Mouse (Mus musculus) retina, embryonic 14.5 days (tissue): ENCODE measurements around the gene Prol1.
"Not testable (repeated sequence)": the region's sequence is repeated elsewhere in the genome, so short reads cannot be mapped to it uniquely, and the experiment has no call there.

ENCODE experiments used
- DNase-seq: peaks from one replicate; pipeline ENCODE4 v3.0.0-alpha.2; 2015; ENCODE audit warnings: low spot score

The Prol1 gene

DNA sequence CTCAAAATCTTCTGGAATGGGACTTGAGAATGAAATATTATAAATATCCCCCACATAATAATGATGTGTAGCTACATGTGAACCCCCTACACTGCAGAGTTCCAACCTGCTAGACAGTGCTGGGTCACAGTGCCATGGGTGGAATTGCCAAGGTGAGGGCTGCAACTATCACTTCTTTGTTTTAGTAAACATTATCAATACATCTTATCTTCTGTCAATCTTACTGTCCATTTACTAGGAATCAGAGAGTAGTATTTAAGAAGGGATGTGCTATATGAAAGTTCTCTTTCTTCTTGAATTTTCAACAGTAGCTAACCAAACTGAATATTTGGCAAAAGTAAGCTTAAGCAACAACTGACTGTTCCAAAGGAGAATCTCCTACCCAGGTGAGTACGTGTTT lies at the start of gene Prol1:
Gene Prol1 (plus strand): TSS at position 301 of the 400 bp plus-strand sequence.
- no peak for DNase-seq

DNA sequence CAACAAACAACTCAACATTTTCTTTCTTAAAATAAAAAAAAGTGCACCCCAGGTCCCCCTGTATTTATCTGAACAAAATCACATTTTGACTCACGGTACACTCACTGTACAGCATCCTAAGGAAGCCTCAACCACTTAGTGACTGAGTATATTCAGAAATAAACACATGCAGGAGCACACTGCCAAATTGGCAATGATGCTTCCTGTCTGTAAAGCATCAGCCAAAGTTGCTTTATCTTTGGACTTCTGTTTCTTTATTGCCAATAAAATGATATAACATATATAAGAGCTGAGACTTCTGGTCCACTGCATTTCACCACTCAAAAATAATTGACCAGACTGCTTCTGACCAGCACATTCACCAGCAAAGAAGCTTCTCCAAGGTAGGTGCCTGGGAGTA lies 48.5 kb upstream of the Prol1 start, which contains the start of gene Gm7714:
Gene Gm7714 (plus strand): TSS at position 301 of the 400 bp plus-strand sequence.
- no peak for DNase-seq

DNA sequence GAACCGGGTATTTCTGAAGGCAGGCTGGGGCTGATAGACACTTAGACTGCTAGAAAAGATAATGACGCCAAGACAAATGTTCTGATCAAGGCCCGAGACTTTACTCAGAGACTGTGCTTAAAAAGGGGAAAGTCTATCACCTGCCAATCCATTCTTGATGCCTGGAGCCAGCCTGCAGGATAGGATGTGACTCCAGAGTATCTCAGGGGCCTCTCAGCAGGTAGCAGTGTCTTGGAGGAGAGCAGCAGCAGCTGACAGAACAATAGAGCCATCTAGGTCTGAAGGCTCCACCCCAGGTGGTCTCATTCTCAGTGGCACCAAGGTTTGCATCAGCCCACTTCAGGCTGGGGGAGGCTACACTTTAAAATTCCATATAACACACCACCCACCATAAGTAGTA lies 5.8 kb upstream of the Prol1 start:
- not testable (repeated sequence) for DNase-seq

DNA sequence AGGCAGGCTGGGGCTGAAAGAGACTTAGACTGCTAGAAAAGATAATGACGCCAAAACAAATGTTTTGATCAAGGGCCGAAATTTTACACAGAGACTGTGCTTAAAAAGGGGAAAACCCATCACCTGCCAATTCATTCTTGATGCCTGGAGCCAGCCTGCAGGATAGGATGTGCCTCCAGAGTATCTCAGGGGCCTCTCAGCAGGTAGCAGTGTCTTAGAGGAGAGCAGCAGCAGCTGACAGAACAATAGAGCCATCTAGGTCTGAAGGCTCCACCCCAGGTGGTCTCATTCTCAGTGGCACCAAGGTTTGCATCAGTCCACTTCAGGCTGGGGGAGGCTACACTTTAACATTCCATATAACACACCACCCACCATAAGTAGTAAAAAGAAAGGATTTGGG lies 31.4 kb downstream of the Prol1 start:
- not testable (repeated sequence) for DNase-seq

DNA sequence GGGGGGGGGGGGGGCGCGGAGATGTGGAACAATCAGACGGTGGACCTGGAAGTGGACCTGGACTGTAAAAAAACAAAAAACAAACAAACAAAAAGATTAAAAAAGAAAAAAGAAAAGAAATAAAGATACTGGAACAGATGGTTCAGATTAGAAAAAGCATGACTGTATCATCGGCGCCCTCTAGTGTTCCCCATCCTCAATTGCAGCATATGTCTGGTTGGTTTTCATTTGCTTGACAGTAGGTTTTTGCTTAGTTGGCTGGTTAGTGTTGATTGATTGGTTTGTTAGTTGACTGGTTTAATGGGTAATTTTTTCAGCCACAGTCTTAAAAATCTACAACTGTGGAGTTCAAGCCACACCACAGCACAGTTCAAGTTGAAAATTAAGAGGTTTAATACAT lies 47.7 kb downstream of the Prol1 start:
- peak; percentile 81 for DNase-seq

DNA sequence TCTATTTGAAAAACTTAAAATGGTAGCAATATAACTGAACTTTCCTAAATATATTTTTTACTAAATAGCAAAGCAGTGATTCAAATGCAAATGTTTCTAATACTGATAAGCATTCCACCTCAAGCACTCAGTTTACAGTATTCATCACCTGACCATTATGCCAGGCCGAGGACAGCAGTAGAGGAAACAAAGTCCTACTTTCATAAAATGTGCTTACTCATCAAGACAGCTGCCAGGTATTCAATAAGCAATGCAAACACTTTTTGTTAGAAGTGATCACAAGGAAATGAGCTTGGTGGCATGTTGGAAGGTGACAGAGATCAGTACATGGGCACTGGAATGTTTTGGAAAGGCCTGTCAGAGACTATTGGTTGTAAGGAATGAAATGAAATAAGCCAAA lies 49.8 kb downstream of the Prol1 start:
- DNase-seq = no peak

DNA sequence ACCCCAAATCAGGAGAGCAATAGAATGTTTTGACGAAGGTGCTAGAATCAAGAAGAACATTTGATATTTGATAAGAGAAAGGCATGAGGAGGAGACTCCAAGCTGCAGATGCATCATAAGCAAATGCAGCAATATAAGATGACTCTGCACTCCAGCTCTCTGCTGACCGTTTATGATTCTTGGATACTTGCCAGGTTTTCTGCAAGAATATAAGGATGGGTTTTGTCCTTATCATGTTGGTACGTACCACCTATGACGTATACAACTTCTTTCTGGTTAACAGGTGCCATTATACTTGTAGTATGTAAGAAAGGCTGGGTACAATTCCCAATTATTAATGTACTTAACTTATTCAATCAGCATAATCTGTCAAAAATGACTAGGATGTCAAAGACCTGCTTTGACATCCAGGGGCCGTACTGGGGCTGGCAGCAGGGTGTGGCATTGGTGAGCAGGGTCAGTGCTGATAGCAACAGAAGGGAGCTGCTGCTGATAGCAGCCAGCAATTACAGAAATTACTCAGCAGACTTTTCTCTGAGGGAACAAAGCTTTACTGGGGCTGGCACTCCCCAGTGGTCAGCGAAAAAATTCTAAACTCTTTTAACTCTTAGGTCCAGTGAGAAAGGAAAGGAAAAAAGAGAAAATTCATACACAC lies 53.6 kb downstream of the Prol1 start:
- no peak for DNase-seq

DNA sequence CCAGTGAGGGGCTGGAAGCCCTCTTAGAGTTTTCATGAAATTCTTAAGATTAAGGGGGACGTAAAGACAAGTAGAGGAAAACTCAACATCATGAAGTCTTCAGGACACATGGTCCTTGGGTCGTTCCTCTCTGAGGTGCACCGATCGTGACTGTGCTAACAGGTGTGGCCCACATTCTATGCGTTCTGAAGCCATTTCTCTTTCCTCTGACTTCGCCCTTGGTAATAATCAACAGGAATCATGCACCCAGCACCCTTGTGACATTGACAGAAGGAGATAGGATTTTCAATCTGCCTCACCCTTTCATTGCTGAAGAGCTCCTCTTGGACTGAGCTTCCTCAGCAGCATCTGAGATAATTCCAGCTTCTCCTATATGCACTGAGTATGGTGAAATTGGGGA lies 55.5 kb downstream of the Prol1 start:
- no peak for DNase-seq

DNA sequence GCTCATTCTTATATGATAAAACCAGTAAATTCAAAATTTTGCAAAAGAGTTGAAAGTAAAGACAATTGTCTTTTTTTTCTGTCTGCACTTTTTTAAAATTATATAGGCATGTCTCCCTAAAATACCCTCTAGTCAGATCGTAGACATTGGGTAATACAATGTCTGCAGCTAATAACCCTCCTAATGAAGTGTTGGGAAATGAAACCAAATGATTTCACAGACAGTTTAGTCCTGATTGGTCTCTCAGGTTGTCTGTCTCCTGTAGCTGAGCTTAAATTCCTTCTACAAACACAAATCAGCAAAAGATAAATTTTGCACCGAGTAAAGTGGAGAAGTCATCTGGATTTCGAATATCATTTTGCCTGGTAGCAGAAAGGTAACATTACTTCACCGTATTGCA lies 58.7 kb downstream of the Prol1 start, which contains the start of gene Amtn:
Gene Amtn (plus strand): TSS at position 301 of the 400 bp plus-strand sequence.
- DNase-seq = no peak
